Mouse (Mus musculus): ENCODE measurements at regions not wholly inside any gene's neighbourhood (a gene's known extent, or its start where the extent isn't known, plus 50 kb on each side); places are given as distances from the start of the nearest gene placed in this dataset.

DNA sequence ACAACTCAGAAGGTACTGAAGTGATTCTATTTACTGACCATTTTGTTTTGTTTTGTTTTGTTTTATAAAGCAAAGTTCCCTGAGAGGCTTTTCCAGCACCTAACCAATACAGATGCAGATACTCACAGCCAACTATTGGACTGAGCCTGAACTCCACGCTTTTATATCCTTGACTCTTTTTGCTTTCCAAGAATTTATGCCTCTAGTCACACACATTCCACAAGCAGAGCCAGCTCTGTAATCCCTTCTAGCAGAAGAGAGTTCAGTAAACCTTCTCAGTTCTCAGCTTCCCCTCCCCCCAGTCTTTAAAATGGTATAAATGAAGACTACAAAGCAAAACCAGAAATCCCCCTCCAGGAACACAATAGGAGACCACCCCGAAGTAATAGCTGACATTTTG, 269.0 kb upstream of the 1700003H04Rik start:
- no peaks in the 10 kb centered on the region for H3K27me3 ChIP-seq (ENCODE audit: control insufficient read depth, insufficient read depth, low read length)
- no peak overlapping the region for H3K27ac ChIP-seq (ENCODE audit: low read depth, low read length)
- H3K4me3 ChIP-seq (ENCODE audit: low read depth, low read length): no peak overlapping the region
- H3K4me1 ChIP-seq (replicated peaks; ENCODE audit: control insufficient read depth, insufficient read depth, low read length): no peaks in the 10 kb centered on the region
- H3K36me3 ChIP-seq (ENCODE audit: control insufficient read depth, insufficient read depth, low read length): no peaks in the 10 kb centered on the region
- no peak for DNase-seq (ENCODE audit: low spot score)
- H3K9me3 ChIP-seq (ENCODE audit: control insufficient read depth, low read length): no peaks in the 10 kb centered on the region
- no peak overlapping the region for H3K4me2 ChIP-seq (replicated peaks; ENCODE audit: low read depth, low read length)
- ATAC-seq (ENCODE audit: low FRiP score): no peak
- no peak overlapping the region for H3K9ac ChIP-seq (ENCODE audit: low read depth, low read length)
- 82% methylated on average over 2 of the region's 2 CpGs for WGBS

DNA sequence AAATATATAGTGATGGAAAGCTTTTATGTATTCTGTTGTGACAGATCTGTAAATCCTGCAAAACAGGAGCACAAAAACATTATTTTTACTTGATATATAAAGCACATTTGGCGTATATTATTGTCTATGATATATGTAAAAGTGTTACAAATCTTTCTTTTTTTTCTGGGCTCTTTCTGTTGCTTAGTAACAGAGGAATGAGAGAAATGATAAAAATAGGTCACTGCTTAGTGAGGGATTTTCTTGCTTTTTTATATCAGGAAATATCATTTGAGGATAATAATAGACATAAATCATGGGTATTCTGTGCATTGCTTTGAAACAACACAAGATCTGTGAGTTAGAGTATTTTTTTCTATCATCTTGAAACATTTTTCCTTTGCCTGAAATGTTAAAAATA, 239.7 kb upstream of the 1700003H04Rik start:
- Histone ChIP-seq H3K4me1 (replicated peaks; ENCODE audit: control insufficient read depth, insufficient read depth, low read length) (no peaks in the 10 kb centered on the region), H3K27me3 (ENCODE audit: control insufficient read depth, insufficient read depth, low read length) (no peaks in the 10 kb centered on the region), H3K9ac (ENCODE audit: low read depth, low read length) (no peak overlapping the region), H3K9me3 (ENCODE audit: control insufficient read depth, low read length) (no peaks in the 10 kb centered on the region), H3K4me2 (replicated peaks; ENCODE audit: low read depth, low read length) (no peak overlapping the region), H3K36me3 (ENCODE audit: control insufficient read depth, insufficient read depth, low read length) (no peaks in the 10 kb centered on the region), H3K27ac (ENCODE audit: low read depth, low read length) (no peak overlapping the region), H3K4me3 (ENCODE audit: low read depth, low read length) (no peak overlapping the region)
- ATAC-seq (ENCODE audit: low FRiP score) (no peak), DNase-seq (ENCODE audit: low spot score) (no peak)
- WGBS: 95% methylated on average over 1 of the region's 1 CpGs

DNA sequence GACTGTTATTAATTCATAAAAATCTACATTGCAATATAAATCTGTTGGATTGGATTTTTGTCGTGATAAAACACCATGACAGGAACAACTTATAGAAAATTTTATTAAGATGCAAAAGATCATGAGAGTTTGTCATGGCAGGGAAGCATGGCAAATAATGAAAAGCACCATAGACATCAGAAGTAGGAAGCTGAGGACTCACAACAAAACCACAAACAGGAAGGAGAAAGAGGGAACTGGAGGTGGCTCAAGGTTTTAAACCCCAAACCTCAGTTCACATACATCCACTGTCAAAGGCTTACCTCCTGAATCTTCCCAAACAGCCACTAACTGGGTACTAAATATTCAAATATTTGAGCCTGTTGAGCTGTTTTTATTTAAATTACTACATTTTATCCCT, 226.0 kb upstream of the 1700003H04Rik start:
- Histone ChIP-seq H3K36me3 (ENCODE audit: control insufficient read depth, insufficient read depth, low read length) (no peaks in the 10 kb centered on the region), H3K9me3 (ENCODE audit: control insufficient read depth, low read length) (no peaks in the 10 kb centered on the region), H3K4me3 (ENCODE audit: low read depth, low read length) (no peak overlapping the region), H3K4me1 (replicated peaks; ENCODE audit: control insufficient read depth, insufficient read depth, low read length) (no peaks in the 10 kb centered on the region), H3K9ac (ENCODE audit: low read depth, low read length) (no peak overlapping the region), H3K27me3 (ENCODE audit: control insufficient read depth, insufficient read depth, low read length) (no peaks in the 10 kb centered on the region), H3K4me2 (replicated peaks; ENCODE audit: low read depth, low read length) (no peak overlapping the region), H3K27ac (ENCODE audit: low read depth, low read length) (no peak overlapping the region)
- no peak for ATAC-seq (ENCODE audit: low FRiP score)
- no peak for DNase-seq (ENCODE audit: low spot score)
- 78% methylated on average over 1 of the region's 1 CpGs for WGBS

DNA sequence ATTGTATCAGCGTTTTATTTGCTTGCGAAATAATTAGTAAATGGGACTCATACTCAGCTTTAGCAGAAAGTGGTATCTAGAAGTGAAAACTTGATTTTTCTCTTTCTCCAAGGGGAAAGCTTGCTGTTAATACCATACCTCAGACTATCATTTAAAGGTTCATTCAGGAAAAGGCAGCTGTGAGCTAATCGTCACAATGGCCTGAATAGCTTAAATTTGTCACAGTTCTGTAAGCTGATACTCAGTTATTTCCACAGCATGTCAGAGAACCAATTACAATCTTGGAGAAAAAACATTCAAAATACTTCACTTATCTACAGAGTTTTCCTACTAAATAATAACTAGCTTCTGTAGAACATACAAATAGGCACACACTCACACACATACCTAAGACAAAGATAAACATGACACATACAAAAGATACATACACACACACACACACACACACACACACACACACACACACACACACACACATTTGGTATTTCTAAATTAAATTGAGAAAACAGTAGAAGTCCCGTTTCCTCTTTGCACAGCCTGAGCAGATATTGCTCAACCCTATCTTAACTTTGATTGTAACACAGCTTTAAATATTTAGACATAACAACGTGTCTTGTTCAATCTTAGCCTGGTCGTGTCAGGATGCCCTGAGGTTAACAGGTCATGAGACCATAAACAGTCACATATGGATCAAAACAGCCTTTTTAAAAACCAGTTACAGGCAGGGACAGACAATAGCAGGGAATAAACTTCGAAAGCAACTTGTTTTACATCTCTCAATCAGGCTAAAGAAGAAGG, 208.5 kb upstream of the 1700003H04Rik start:
- Histone ChIP-seq H3K4me3 (ENCODE audit: low read depth, low read length) (no peak overlapping the region), H3K27me3 (ENCODE audit: control insufficient read depth, insufficient read depth, low read length) (no peaks in the 10 kb centered on the region), H3K27ac (ENCODE audit: low read depth, low read length) (no peak overlapping the region), H3K9ac (ENCODE audit: low read depth, low read length) (no peak overlapping the region), H3K36me3 (ENCODE audit: control insufficient read depth, insufficient read depth, low read length) (no peaks in the 10 kb centered on the region), H3K4me2 (replicated peaks; ENCODE audit: low read depth, low read length) (no peak overlapping the region), H3K9me3 (ENCODE audit: control insufficient read depth, low read length) (no peaks in the 10 kb centered on the region), H3K4me1 (replicated peaks; ENCODE audit: control insufficient read depth, insufficient read depth, low read length) (no peaks in the 10 kb centered on the region)
- DNase-seq (ENCODE audit: low spot score): peak; percentile 8
- 55% methylated on average over 7 of the region's 7 CpGs for WGBS
- peak; percentile 56; the same call in 1 of the 2 replicates for ATAC-seq (ENCODE audit: low FRiP score)

DNA sequence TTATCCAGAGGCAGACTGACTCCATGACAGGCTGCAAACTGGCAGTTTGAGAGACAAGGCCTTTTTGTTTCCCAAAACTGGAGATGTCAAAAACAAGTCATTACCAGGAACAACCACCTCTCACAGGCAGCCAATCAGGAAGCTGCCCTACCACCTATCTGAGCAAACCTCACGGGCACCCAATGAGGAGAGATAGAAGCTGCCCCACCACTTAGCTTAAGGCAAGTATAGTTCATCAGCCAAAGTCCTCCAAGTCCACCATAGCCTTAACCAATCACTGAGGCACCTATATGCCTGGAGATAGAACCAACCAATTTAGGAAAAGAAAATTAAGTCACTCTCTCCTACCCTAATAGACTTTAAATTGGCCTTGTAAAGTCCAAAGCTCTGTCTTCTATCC, 207.3 kb upstream of the 1700003H04Rik start:
- Histone ChIP-seq H3K27me3 (ENCODE audit: control insufficient read depth, insufficient read depth, low read length) (no peaks in the 10 kb centered on the region), H3K27ac (ENCODE audit: low read depth, low read length) (no peak overlapping the region), H3K9me3 (ENCODE audit: control insufficient read depth, low read length) (no peaks in the 10 kb centered on the region), H3K4me3 (ENCODE audit: low read depth, low read length) (no peak overlapping the region), H3K9ac (ENCODE audit: low read depth, low read length) (no peak overlapping the region), H3K36me3 (ENCODE audit: control insufficient read depth, insufficient read depth, low read length) (no peaks in the 10 kb centered on the region), H3K4me2 (replicated peaks; ENCODE audit: low read depth, low read length) (no peak overlapping the region), H3K4me1 (replicated peaks; ENCODE audit: control insufficient read depth, insufficient read depth, low read length) (no peaks in the 10 kb centered on the region)
- 81% methylated on average over 1 of the region's 1 CpGs for WGBS
- DNase-seq (ENCODE audit: low spot score) (no peak), ATAC-seq (ENCODE audit: low FRiP score) (no peak)

- Histone ChIP-seq H3K9me3 (ENCODE audit: control insufficient read depth, low read length) (no peaks in the 10 kb centered on the region), H3K27me3 (ENCODE audit: control insufficient read depth, insufficient read depth, low read length) (no peaks in the 10 kb centered on the region), H3K4me1 (replicated peaks; ENCODE audit: control insufficient read depth, insufficient read depth, low read length) (no peaks in the 10 kb centered on the region), H3K4me3 (ENCODE audit: low read depth, low read length) (no peak overlapping the region), H3K9ac (ENCODE audit: low read depth, low read length) (no peak overlapping the region), H3K4me2 (replicated peaks; ENCODE audit: low read depth, low read length) (no peak overlapping the region), H3K27ac (ENCODE audit: low read depth, low read length) (no peak overlapping the region), H3K36me3 (ENCODE audit: control insufficient read depth, insufficient read depth, low read length) (no peaks in the 10 kb centered on the region)
- 81% methylated on average over 1 of the region's 1 CpGs for WGBS
- ATAC-seq (ENCODE audit: low FRiP score) (no peak), DNase-seq (ENCODE audit: low spot score) (no peak)
Observed at GRCm38 (mm10) chr3:124770326-124770725, 189.4 kb upstream of the 1700003H04Rik start.

DNA sequence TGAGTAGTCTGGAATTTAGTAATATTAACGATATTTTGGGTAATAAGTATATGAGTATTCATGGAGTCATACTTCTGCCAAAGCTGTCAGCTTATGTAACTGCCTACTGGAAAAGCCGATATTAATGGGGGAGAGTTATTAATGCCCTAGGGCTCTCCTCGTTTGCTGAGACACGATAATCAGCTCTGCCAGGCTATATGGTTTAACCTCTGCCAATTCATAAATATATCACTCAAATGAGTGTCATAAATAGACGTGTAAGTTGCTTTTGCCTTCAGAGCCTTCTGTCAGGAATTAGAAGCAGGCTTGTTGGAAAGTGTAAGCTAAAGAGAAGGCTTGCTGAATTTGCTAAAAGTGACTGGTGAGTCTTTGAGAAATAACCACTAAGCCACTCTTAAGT, 188.4 kb upstream of the 1700003H04Rik start:
- DNase-seq (ENCODE audit: low spot score) (no peak), ATAC-seq (ENCODE audit: low FRiP score) (peak; percentile 30; the same call in 1 of the 2 replicates)
- no peak overlapping the region for H3K9ac ChIP-seq (ENCODE audit: low read depth, low read length)
- 73% methylated on average over 5 of the region's 5 CpGs for WGBS
- H3K4me2 ChIP-seq (replicated peaks; ENCODE audit: low read depth, low read length): no peak overlapping the region
- H3K27ac ChIP-seq (ENCODE audit: low read depth, low read length): no peak overlapping the region
- H3K27me3 ChIP-seq (ENCODE audit: control insufficient read depth, insufficient read depth, low read length): no peaks in the 10 kb centered on the region
- no peaks in the 10 kb centered on the region for H3K9me3 ChIP-seq (ENCODE audit: control insufficient read depth, low read length)
- no peaks in the 10 kb centered on the region for H3K36me3 ChIP-seq (ENCODE audit: control insufficient read depth, insufficient read depth, low read length)
- H3K4me1 ChIP-seq (replicated peaks; ENCODE audit: control insufficient read depth, insufficient read depth, low read length): no peaks in the 10 kb centered on the region
- H3K4me3 ChIP-seq (ENCODE audit: low read depth, low read length): no peak overlapping the region

GRCm38 (mm10) chr3:124755693-124756435, 175.0 kb upstream of the 1700003H04Rik start:
- H3K4me2 ChIP-seq (replicated peaks; ENCODE audit: low read depth, low read length): no peak overlapping the region
- no peaks in the 10 kb centered on the region for H3K36me3 ChIP-seq (ENCODE audit: control insufficient read depth, insufficient read depth, low read length)
- DNase-seq (ENCODE audit: low spot score): no peak
- no peaks in the 10 kb centered on the region for H3K27me3 ChIP-seq (ENCODE audit: control insufficient read depth, insufficient read depth, low read length)
- no peaks in the 10 kb centered on the region for H3K4me1 ChIP-seq (replicated peaks; ENCODE audit: control insufficient read depth, insufficient read depth, low read length)
- no peak overlapping the region for H3K4me3 ChIP-seq (ENCODE audit: low read depth, low read length)
- no peak overlapping the region for H3K9ac ChIP-seq (ENCODE audit: low read depth, low read length)
- no peak overlapping the region for H3K27ac ChIP-seq (ENCODE audit: low read depth, low read length)
- no peak for ATAC-seq (ENCODE audit: low FRiP score)
- H3K9me3 ChIP-seq (ENCODE audit: control insufficient read depth, low read length): no peaks in the 10 kb centered on the region
- 98% methylated on average over 2 of the region's 2 CpGs for WGBS

Measured in hindbrain, embryonic 11.5 days (tissue).